Mouse (Mus musculus) heart, embryonic 14.5 days (tissue): ENCODE results near the gene Rasl12. TPM values are rescaled to one million over a fixed set of nuclear protein-coding genes. Genes with fewer than 3 reads are reported as not detected.
A peak's percentile ranks its signal among the peaks of the same experiment; 100 is the strongest.

ENCODE experiments used
- ATAC-seq: fragments of 200-750 bp; cut with Nextera tagmentation; 2 replicates; pipeline ENCODE4 v1.8.0; 2017; ENCODE audit warnings: low read depth, moderate TSS enrichment; ENCODE audit not compliant: insufficient number of reproducible peaks, insufficient read depth, low FRiP score
- H3K27ac ChIP-seq, 2 experiments: fragments of 200-500 bp in 1 of 2; fragments of 300-500 bp in 1 of 2; sonication (generic) in 1 of 2; replicated peaks in 1 of 2; 2 replicates each; pipeline ENCODE4 v1.5.1; 2012 to 2014; ENCODE audit warnings: low read depth in 2 of 2, low read length in 2 of 2, control low read depth in 1 of 2, mild to moderate bottlenecking in 1 of 2, mixed read lengths in 1 of 2; ENCODE audit not compliant: control insufficient read depth in 1 of 2, insufficient read depth in 1 of 2
- H3K27me3 ChIP-seq: fragments of 300-500 bp; sonication (generic); 2 replicates; pipeline ENCODE4 v1.6.1; 2014; ENCODE audit warnings: mild to moderate bottlenecking, low read length, control low read depth; ENCODE audit not compliant: control insufficient read depth, insufficient read depth
- H3K36me3 ChIP-seq: fragments of 300-500 bp; sonication (generic); 2 replicates; pipeline ENCODE4 v1.6.1; 2014; ENCODE audit warnings: mild to moderate bottlenecking, control low read depth, low read length, mixed read lengths; ENCODE audit not compliant: control insufficient read depth, insufficient read depth
- H3K4me1 ChIP-seq, 2 experiments: fragments of 200-500 bp in 1 of 2; fragments of 300-500 bp in 1 of 2; sonication (generic) in 1 of 2; 2 replicates each; pipeline ENCODE4 v1.6.1; 2012 to 2014; ENCODE audit warnings: low read length in 2 of 2, control low read depth in 1 of 2, mixed read lengths in 1 of 2; ENCODE audit not compliant: control insufficient read depth in 2 of 2, insufficient read depth in 2 of 2
- H3K4me2 ChIP-seq: fragments of 300-500 bp; sonication (generic); 2 replicates; pipeline ENCODE4 v1.6.1; 2014; ENCODE audit warnings: mild to moderate bottlenecking, low read length
- H3K4me3 ChIP-seq, 2 experiments: fragments of 200-500 bp in 1 of 2; fragments of 300-500 bp in 1 of 2; sonication (generic) in 1 of 2; 2 replicates each; pipeline ENCODE4 v1.5.1; 2012 to 2014; ENCODE audit warnings: low read length in 2 of 2, mild to moderate bottlenecking in 2 of 2, control low read depth in 1 of 2, low read depth in 1 of 2, moderate library complexity in 1 of 2; ENCODE audit not compliant: control insufficient read depth in 1 of 2, insufficient read depth in 1 of 2
- H3K9ac ChIP-seq: fragments of 300-500 bp; sonication (generic); 2 replicates; pipeline ENCODE4 v1.6.1; 2014; ENCODE audit warnings: mild to moderate bottlenecking, low read length
- H3K9me3 ChIP-seq: fragments of 300-500 bp; sonication (generic); 2 replicates; pipeline ENCODE4 v1.6.1; 2016; ENCODE audit warnings: low read length, control low read depth; ENCODE audit not compliant: control insufficient read depth
- WGBS: fragments of 180-500 bp; shearing (Covaris S2); extraction: QIAGEN DNeasy Blood & Tissue Kit; methylation state at CpG from one replicate; pipeline ENCODE4 v1.1.7; 2014; 5-methylcytosine and 5-hydroxymethylcytosine counted together
- polyA plus RNA-seq: library from polyadenylated mRNA; unstranded; fragments of >200 nt; fragmentation: Nextera tagmentation; extraction: Ambion mirVana; gene quantifications from 2 replicates; pipeline ENCODE4 v1.2.1, GENCODE M21; 2014

Gene Rasl12
- polyA plus RNA-seq, 1 experiment from 2014 or later, result 6.1 TPM

- Histone ChIP-seq H3K36me3 (no peaks in the 10 kb centered on the region), H3K9me3 (no peaks in the 10 kb centered on the region), H3K9ac (no peak overlapping the region), H3K4me3 (no peak overlapping the region), H3K4me1 (no peaks in the 10 kb centered on the region), H3K27me3 (no peaks in the 10 kb centered on the region), H3K4me2 (no peak overlapping the region), H3K27ac (no peak overlapping the region)
- ATAC-seq, result no peak
These were observed 32.1 kb downstream of the Rasl12 start for GRCm38 (mm10) chr9:65430401-65430800.

GRCm38 (mm10) chr9:65430921-65431320, 32.6 kb downstream of the Rasl12 start:
- H3K27ac ChIP-seq, result no peak overlapping the region
- H3K4me1 ChIP-seq, result no peaks in the 10 kb centered on the region
- ATAC-seq, result no peak
- H3K4me3 ChIP-seq, result no peak overlapping the region
- no peak overlapping the region for H3K4me2 ChIP-seq
- 84% methylated on average over 5 of the region's 5 CpGs for WGBS
- no peak overlapping the region for H3K9ac ChIP-seq
- H3K9me3 ChIP-seq, result no peaks in the 10 kb centered on the region
- H3K27me3 ChIP-seq, result no peaks in the 10 kb centered on the region
- no peaks in the 10 kb centered on the region for H3K36me3 ChIP-seq

GRCm38 (mm10) chr9:65432236-65432635, 33.9 kb downstream of the Rasl12 start:
- H3K27ac ChIP-seq, result no peak overlapping the region
- no peaks in the 10 kb centered on the region for H3K27me3 ChIP-seq
- H3K9ac ChIP-seq, result no peak overlapping the region
- H3K4me2 ChIP-seq, result no peak overlapping the region
- H3K4me1 ChIP-seq, result peaks cover 2 to 5% of the 10 kb centered on the region in 2 experiments; a peak in 2 of 4 replicates
- 1% methylated on average over 3 of the region's 3 CpGs for WGBS
- no peaks in the 10 kb centered on the region for H3K36me3 ChIP-seq
- H3K9me3 ChIP-seq, result no peaks in the 10 kb centered on the region
- H3K4me3 ChIP-seq, result no peak overlapping the region
- no peak for ATAC-seq

- Histone ChIP-seq H3K27ac (no peak overlapping the region), H3K9ac (no peak overlapping the region), H3K36me3 (no peaks in the 10 kb centered on the region), H3K9me3 (no peaks in the 10 kb centered on the region), H3K27me3 (no peaks in the 10 kb centered on the region), H3K4me2 (no peak overlapping the region), H3K4me3 (no peak overlapping the region), H3K4me1 (peaks cover 2 to 5% of the 10 kb centered on the region in 2 experiments; a peak in 2 of 4 replicates)
- no peak for ATAC-seq
- 66% methylated on average over 5 of the region's 5 CpGs for WGBS
These were observed 35.8 kb downstream of the Rasl12 start for GRCm38 (mm10) chr9:65434140-65434539.

- Histone ChIP-seq H3K27ac (no peak overlapping the region), H3K4me3 (peak overlapping the region in 1 of 2 experiments; percentile 88; a peak in 1 of 4 replicates), H3K9me3 (no peaks in the 10 kb centered on the region), H3K36me3 (peaks cover 1% of the 10 kb centered on the region), H3K4me2 (no peak overlapping the region), H3K4me1 (peaks cover 2 to 5% of the 10 kb centered on the region in 2 experiments; a peak in 2 of 4 replicates), H3K9ac (no peak overlapping the region), H3K27me3 (no peaks in the 10 kb centered on the region)
- WGBS, result 61% methylated on average over 4 of the region's 4 CpGs
- no peak for ATAC-seq
These were observed 36.9 kb downstream of the Rasl12 start for GRCm38 (mm10) chr9:65435211-65435610.

- H3K4me3 ChIP-seq, result peak within 1 kb of the TSS; percentile 88 to 96
- H3K9me3 ChIP-seq, result no peaks in the 10 kb centered on the region
- H3K27ac ChIP-seq, result no peak within 1 kb of the TSS
- ATAC-seq, result peak; percentile 91
- H3K9ac ChIP-seq, result peak within 1 kb of the TSS; percentile 84
- H3K4me1 ChIP-seq, result peaks cover 2 to 5% of the 10 kb centered on the region in 2 experiments; a peak in 2 of 4 replicates
- H3K27me3 ChIP-seq, result no peaks in the 10 kb centered on the region
- peak within 1 kb of the TSS; percentile 66 for H3K4me2 ChIP-seq
- WGBS, result under 1% methylated on average over 54 of the region's 54 CpGs
- peaks cover 7% of the 10 kb centered on the region for H3K36me3 ChIP-seq
These were observed 37.5 kb downstream of the Rasl12 start, which contains the start of gene Mtfmt for GRCm38 (mm10) chr9:65435671-65436301. Gene Mtfmt (plus strand): TSS chr9:65435782.

- no peaks in the 10 kb centered on the region for H3K27me3 ChIP-seq
- no peak overlapping the region for H3K4me3 ChIP-seq
- no peak overlapping the region for H3K27ac ChIP-seq
- no peaks in the 10 kb centered on the region for H3K9me3 ChIP-seq
- H3K4me2 ChIP-seq, result no peak overlapping the region
- no peak overlapping the region for H3K9ac ChIP-seq
- 88% methylated on average over 4 of the region's 4 CpGs for WGBS
- peaks cover 84% of the 10 kb centered on the region for H3K36me3 ChIP-seq
- ATAC-seq, result no peak
- no peaks in the 10 kb centered on the region for H3K4me1 ChIP-seq
These were observed 46.4 kb downstream of the Rasl12 start for GRCm38 (mm10) chr9:65444692-65445091.

- H3K36me3 ChIP-seq, result peaks cover 88% of the 10 kb centered on the region
- no peak for ATAC-seq
- WGBS, result 84% methylated on average over 6 of the region's 6 CpGs
- H3K4me2 ChIP-seq, result no peak overlapping the region
- no peaks in the 10 kb centered on the region for H3K4me1 ChIP-seq
- H3K4me3 ChIP-seq, result no peak overlapping the region
- no peaks in the 10 kb centered on the region for H3K27me3 ChIP-seq
- H3K9me3 ChIP-seq, result no peaks in the 10 kb centered on the region
- H3K27ac ChIP-seq, result no peak overlapping the region
- H3K9ac ChIP-seq, result no peak overlapping the region
These were observed 49.6 kb downstream of the Rasl12 start for GRCm38 (mm10) chr9:65447951-65448350.
